Mouse (Mus musculus): ENCODE measurements at regions not wholly inside any gene's neighbourhood (a gene's known extent, or its start where the extent isn't known, plus 50 kb on each side); places are given as distances from the start of the nearest gene placed in this dataset.

- H3K79me2 ChIP-seq (ENCODE audit: control insufficient read depth, insufficient read depth, low read length), result no peaks in the 10 kb centered on the region
- no peaks in the 10 kb centered on the region for H3K36me3 ChIP-seq (ENCODE audit: control insufficient read depth, insufficient read depth, low read length)
- no peaks in the 10 kb centered on the region for H3K27me3 ChIP-seq (ENCODE audit: control insufficient read depth, insufficient read depth, low read length)
- no peak for TF ChIP-seq CTCF (IDR thresholded peaks at IDR 0.05; ENCODE audit: low read depth, low read length)
- no peak for DNase-seq (ENCODE audit: extremely low read depth, low read depth, low spot score)
- H3K4me3 ChIP-seq (ENCODE audit: insufficient read depth, low read depth, low read length), result no peak overlapping the region
- H3K9ac ChIP-seq (ENCODE audit: low read depth, low read length), result no peak overlapping the region
- no peak overlapping the region for H3K27ac ChIP-seq (replicated peaks; ENCODE audit: insufficient read depth, low read depth, low read length)
- no peaks in the 10 kb centered on the region for H3K4me1 ChIP-seq (ENCODE audit: control insufficient read depth, insufficient read depth, low read length)
- 87% methylated on average over 4 of the region's 4 CpGs for WGBS
Observed at GRCm38 (mm10) chr3:58310390-58310789, 104.1 kb upstream of the Tsc22d2 start.

GRCm38 (mm10) chr3:58311104-58311685 lies 103.3 kb upstream of the Tsc22d2 start:
- TF ChIP-seq CTCF (IDR thresholded peaks at IDR 0.05; ENCODE audit: low read depth, low read length) (no peak), POLR2A (IDR thresholded peaks at IDR 0.05; ENCODE audit: extremely low read depth, insufficient read depth, low read length) (no peak)
- 94% methylated on average over 5 of the region's 5 CpGs for WGBS
- H3K79me2 ChIP-seq (ENCODE audit: control insufficient read depth, insufficient read depth, low read length), result no peaks in the 10 kb centered on the region
- H3K36me3 ChIP-seq (ENCODE audit: control insufficient read depth, insufficient read depth, low read length), result no peaks in the 10 kb centered on the region
- no peak for DNase-seq (ENCODE audit: extremely low read depth, low read depth, low spot score)
- no peak overlapping the region for H3K9ac ChIP-seq (ENCODE audit: low read depth, low read length)
- H3K27ac ChIP-seq (replicated peaks; ENCODE audit: insufficient read depth, low read depth, low read length), result no peak overlapping the region
- no peaks in the 10 kb centered on the region for H3K4me1 ChIP-seq (ENCODE audit: control insufficient read depth, insufficient read depth, low read length)
- no peak overlapping the region for H3K4me3 ChIP-seq (ENCODE audit: insufficient read depth, low read depth, low read length)
- no peaks in the 10 kb centered on the region for H3K27me3 ChIP-seq (ENCODE audit: control insufficient read depth, insufficient read depth, low read length)

DNA sequence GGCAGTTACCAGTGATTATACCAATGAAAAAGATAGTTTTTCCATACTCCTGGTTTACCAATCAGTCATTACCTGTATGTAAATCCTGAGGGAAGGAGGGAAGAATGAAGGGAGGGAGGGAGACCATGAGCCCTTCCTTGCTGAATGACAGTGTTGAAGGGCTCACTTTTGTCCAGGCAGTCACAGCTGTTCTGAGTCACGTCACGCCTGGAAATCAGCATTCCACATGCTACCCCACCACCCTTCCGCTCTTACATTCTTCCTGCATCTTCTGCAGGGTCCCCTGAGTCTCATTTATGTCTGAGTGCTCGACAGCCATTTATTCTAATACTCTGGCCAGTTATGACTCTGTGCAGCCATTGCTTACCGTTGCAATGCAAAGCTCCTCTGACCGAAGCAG lies 101.9 kb upstream of the Tsc22d2 start:
- DNase-seq (ENCODE audit: extremely low read depth, low read depth, low spot score), result no peak
- TF ChIP-seq POLR2A (IDR thresholded peaks at IDR 0.05; ENCODE audit: extremely low read depth, insufficient read depth, low read length) (no peak), CTCF (IDR thresholded peaks at IDR 0.05; ENCODE audit: low read depth, low read length) (no peak)
- Histone ChIP-seq H3K27me3 (ENCODE audit: control insufficient read depth, insufficient read depth, low read length) (no peaks in the 10 kb centered on the region), H3K4me1 (ENCODE audit: control insufficient read depth, insufficient read depth, low read length) (no peaks in the 10 kb centered on the region), H3K4me3 (ENCODE audit: insufficient read depth, low read depth, low read length) (no peak overlapping the region), H3K79me2 (ENCODE audit: control insufficient read depth, insufficient read depth, low read length) (no peaks in the 10 kb centered on the region), H3K36me3 (ENCODE audit: control insufficient read depth, insufficient read depth, low read length) (no peaks in the 10 kb centered on the region), H3K9ac (ENCODE audit: low read depth, low read length) (no peak overlapping the region), H3K27ac (replicated peaks; ENCODE audit: insufficient read depth, low read depth, low read length) (no peak overlapping the region)
- WGBS, result 93% methylated on average over 6 of the region's 6 CpGs

- Histone ChIP-seq H3K27ac (replicated peaks; ENCODE audit: insufficient read depth, low read depth, low read length) (no peak overlapping the region), H3K79me2 (ENCODE audit: control insufficient read depth, insufficient read depth, low read length) (no peaks in the 10 kb centered on the region), H3K4me3 (ENCODE audit: insufficient read depth, low read depth, low read length) (no peak overlapping the region), H3K36me3 (ENCODE audit: control insufficient read depth, insufficient read depth, low read length) (no peaks in the 10 kb centered on the region), H3K4me1 (ENCODE audit: control insufficient read depth, insufficient read depth, low read length) (no peaks in the 10 kb centered on the region), H3K27me3 (ENCODE audit: control insufficient read depth, insufficient read depth, low read length) (no peaks in the 10 kb centered on the region), H3K9ac (ENCODE audit: low read depth, low read length) (no peak overlapping the region)
- WGBS, result 89% methylated on average over 6 of the region's 6 CpGs
- no peak for DNase-seq (ENCODE audit: extremely low read depth, low read depth, low spot score)
- TF ChIP-seq CTCF (IDR thresholded peaks at IDR 0.05; ENCODE audit: low read depth, low read length) (no peak), POLR2A (IDR thresholded peaks at IDR 0.05; ENCODE audit: extremely low read depth, insufficient read depth, low read length) (no peak)
Observed at GRCm38 (mm10) chr3:58315236-58315635, 99.3 kb upstream of the Tsc22d2 start.

DNA sequence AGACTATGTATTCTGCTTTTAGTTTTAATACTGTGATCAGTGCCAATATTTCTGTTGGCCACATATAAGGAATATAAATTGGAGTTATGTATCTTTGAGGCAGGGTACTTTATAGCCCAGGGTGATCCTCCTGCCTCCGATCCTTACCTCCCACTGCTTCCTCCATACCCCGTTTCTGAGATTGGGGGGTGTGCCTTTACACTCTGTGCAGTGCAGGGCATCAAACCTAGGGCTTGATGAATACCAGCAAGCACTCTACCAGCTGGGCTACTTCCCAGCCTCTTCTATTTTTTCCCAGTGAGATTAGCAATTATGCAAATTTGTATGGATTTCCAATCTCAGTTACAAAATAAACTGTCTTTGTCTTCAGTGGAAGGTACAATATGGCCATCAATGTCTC lies 97.3 kb upstream of the Tsc22d2 start:
- TF ChIP-seq CTCF (IDR thresholded peaks at IDR 0.05; ENCODE audit: low read depth, low read length) (no peak), POLR2A (IDR thresholded peaks at IDR 0.05; ENCODE audit: extremely low read depth, insufficient read depth, low read length) (no peak)
- H3K4me1 ChIP-seq (ENCODE audit: control insufficient read depth, insufficient read depth, low read length), result no peaks in the 10 kb centered on the region
- no peak for DNase-seq (ENCODE audit: extremely low read depth, low read depth, low spot score)
- no peaks in the 10 kb centered on the region for H3K36me3 ChIP-seq (ENCODE audit: control insufficient read depth, insufficient read depth, low read length)
- H3K27ac ChIP-seq (replicated peaks; ENCODE audit: insufficient read depth, low read depth, low read length), result no peak overlapping the region
- no peaks in the 10 kb centered on the region for H3K27me3 ChIP-seq (ENCODE audit: control insufficient read depth, insufficient read depth, low read length)
- 88% methylated on average over 2 of the region's 2 CpGs for WGBS
- H3K4me3 ChIP-seq (ENCODE audit: insufficient read depth, low read depth, low read length), result no peak overlapping the region
- no peak overlapping the region for H3K9ac ChIP-seq (ENCODE audit: low read depth, low read length)
- no peaks in the 10 kb centered on the region for H3K79me2 ChIP-seq (ENCODE audit: control insufficient read depth, insufficient read depth, low read length)

DNA sequence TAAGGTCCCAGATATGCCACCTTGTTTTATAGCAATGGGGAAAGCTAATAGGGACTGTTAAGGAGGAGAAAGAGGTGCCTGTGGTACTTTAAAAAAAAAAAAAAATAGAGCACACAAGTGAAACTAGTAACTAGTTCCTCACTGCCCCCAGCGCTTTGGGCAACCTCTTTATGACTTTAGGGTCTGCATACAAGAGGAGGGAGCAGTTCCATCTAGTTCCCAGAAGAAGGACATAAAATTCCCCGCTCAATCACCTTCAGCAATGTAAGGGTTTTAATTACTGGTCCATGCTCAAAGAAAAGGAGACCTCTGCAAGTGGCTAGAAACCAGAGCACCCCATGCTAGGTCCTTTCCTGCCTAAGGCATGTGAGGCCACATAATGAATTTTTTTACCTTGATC lies 95.8 kb upstream of the Tsc22d2 start:
- TF ChIP-seq CTCF (IDR thresholded peaks at IDR 0.05; ENCODE audit: low read depth, low read length) (no peak), POLR2A (IDR thresholded peaks at IDR 0.05; ENCODE audit: extremely low read depth, insufficient read depth, low read length) (no peak)
- Histone ChIP-seq H3K9ac (ENCODE audit: low read depth, low read length) (no peak overlapping the region), H3K36me3 (ENCODE audit: control insufficient read depth, insufficient read depth, low read length) (no peaks in the 10 kb centered on the region), H3K4me3 (ENCODE audit: insufficient read depth, low read depth, low read length) (no peak overlapping the region), H3K27me3 (ENCODE audit: control insufficient read depth, insufficient read depth, low read length) (no peaks in the 10 kb centered on the region), H3K79me2 (ENCODE audit: control insufficient read depth, insufficient read depth, low read length) (no peaks in the 10 kb centered on the region), H3K4me1 (ENCODE audit: control insufficient read depth, insufficient read depth, low read length) (no peaks in the 10 kb centered on the region), H3K27ac (replicated peaks; ENCODE audit: insufficient read depth, low read depth, low read length) (no peak overlapping the region)
- no peak for DNase-seq (ENCODE audit: extremely low read depth, low read depth, low spot score)
- 91% methylated on average over 2 of the region's 2 CpGs for WGBS

Measured in liver, adult 2 months (tissue).